Mouse (Mus musculus) frontal cortex, postnatal 36 days (tissue): ENCODE data around the gene Rap1gap2.

Source experiments
- DNase-seq, 2 experiments: peaks; one replicate each; pipeline ENCODE4 v3.0.0; 2022; ENCODE audit warnings: low spot score in 2 of 2

The Rap1gap2 gene

GRCm38 (mm10) chr11:74462651-74463050 is 148.1 kb downstream of the Rap1gap2 start:
- no peak for DNase-seq

GRCm38 (mm10) chr11:74459651-74460050 is 151.1 kb downstream of the Rap1gap2 start:
- DNase-seq, result no peak

- DNase-seq, result no peak
Observed at GRCm38 (mm10) chr11:74458400-74458799, 152.3 kb downstream of the Rap1gap2 start.

- DNase-seq, result no peak
Observed at GRCm38 (mm10) chr11:74457194-74457593, 153.5 kb downstream of the Rap1gap2 start.

- DNase-seq, result no peak
Observed at GRCm38 (mm10) chr11:74448556-74448955, 162.2 kb downstream of the Rap1gap2 start.

- DNase-seq, result peak; percentile 46 to 56
Observed at GRCm38 (mm10) chr11:74447991-74448403, 162.7 kb downstream of the Rap1gap2 start.

GRCm38 (mm10) chr11:74445591-74445990 is 165.1 kb downstream of the Rap1gap2 start:
- no peak for DNase-seq

- DNase-seq, result no peak
Observed at GRCm38 (mm10) chr11:74443924-74444256, 166.8 kb downstream of the Rap1gap2 start.

GRCm38 (mm10) chr11:74443147-74443923 is 167.4 kb downstream of the Rap1gap2 start:
- DNase-seq, result no peak

GRCm38 (mm10) chr11:74442396-74442795 is 168.3 kb downstream of the Rap1gap2 start:
- DNase-seq, result no peak

GRCm38 (mm10) chr11:74440112-74440511 is 170.6 kb downstream of the Rap1gap2 start:
- DNase-seq, result no peak

GRCm38 (mm10) chr11:74439202-74439601 is 171.5 kb downstream of the Rap1gap2 start:
- DNase-seq, result no peak

- DNase-seq, result no peak
Observed at GRCm38 (mm10) chr11:74438249-74438648, 172.5 kb downstream of the Rap1gap2 start.

- DNase-seq, result no peak
Observed at GRCm38 (mm10) chr11:74435366-74435765, 175.3 kb downstream of the Rap1gap2 start.

GRCm38 (mm10) chr11:74433000-74433399 is 177.7 kb downstream of the Rap1gap2 start:
- no peak for DNase-seq

- DNase-seq, result peak; percentile 30 to 58
Observed at GRCm38 (mm10) chr11:74429798-74430529, 180.8 kb downstream of the Rap1gap2 start.

GRCm38 (mm10) chr11:74426306-74426705 is 184.4 kb downstream of the Rap1gap2 start:
- no peak for DNase-seq

GRCm38 (mm10) chr11:74422019-74422418 is 188.7 kb downstream of the Rap1gap2 start:
- DNase-seq, result no peak

- DNase-seq, result no peak
Observed at GRCm38 (mm10) chr11:74421151-74421550, 189.6 kb downstream of the Rap1gap2 start.

- DNase-seq, result no peak
Observed at GRCm38 (mm10) chr11:74419601-74420000, 191.1 kb downstream of the Rap1gap2 start.

- DNase-seq, result no peak
Observed at GRCm38 (mm10) chr11:74415736-74416135, 195.0 kb downstream of the Rap1gap2 start.

- no peak for DNase-seq
Observed at GRCm38 (mm10) chr11:74414112-74414511, 196.6 kb downstream of the Rap1gap2 start.

GRCm38 (mm10) chr11:74413449-74413972 is 197.2 kb downstream of the Rap1gap2 start:
- no peak for DNase-seq
